Mouse (Mus musculus): ENCODE measurements around the gene Fam178b.

DNA sequence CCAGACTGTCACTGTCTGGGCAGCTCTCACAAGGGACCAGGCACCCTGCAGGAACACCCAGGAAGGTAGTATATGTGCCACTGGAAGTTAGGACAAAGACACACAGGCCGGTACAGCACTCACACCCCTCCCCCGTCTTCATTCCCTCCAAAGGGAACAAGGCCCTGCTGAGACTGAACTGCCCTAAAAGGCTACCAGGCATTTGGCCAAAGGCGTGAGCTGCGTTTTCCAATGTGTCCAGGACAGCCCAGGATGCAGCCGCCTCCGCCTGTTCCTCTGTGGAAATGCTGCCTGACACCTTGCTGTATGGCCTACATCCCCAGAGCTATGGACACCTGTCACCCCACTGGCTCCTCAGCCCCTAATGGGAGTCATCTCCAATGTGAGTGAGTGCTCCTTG is 93.5 kb downstream of the Fam178b start:
- no peak for TF ChIP-seq CTCF (IDR thresholded peaks at IDR 0.05; ENCODE audit: extremely low read depth, insufficient read length, insufficient replicate concordance, low read depth, low read length)
- no peak for TF ChIP-seq POLR2A (IDR thresholded peaks at IDR 0.05; ENCODE audit: low read depth, low read length)
